Comparison of ENCODE assay signal across 7 mouse cellular contexts in genomic region chr10:75859786-75860470, GRCm38 (mm10). TPM values are rescaled to one million over a fixed set of nuclear protein-coding genes. Genes with fewer than 3 reads are reported as not detected.
A peak's percentile ranks its signal among the peaks of the same experiment; 100 is the strongest.
DNase-seq lines count a peak whose midpoint lies in the region; ATAC-seq lines count a peak whose summit lies in the region.
"Not testable (repeated sequence)": the region's sequence is repeated elsewhere in the genome, so short reads cannot be mapped to it uniquely, and the experiment has no call there.

Gene Mif, minus strand, starts transcription at chr10:75860240.

- ATAC-seq in embryonic facial prominence, embryonic 12.5 days (ENCODE audit: insufficient number of reproducible peaks, insufficient read depth, low FRiP score, low TSS enrichment): peak; percentile 96
- ATAC-seq in limb, embryonic 13.5 days (ENCODE audit: low FRiP score, low read depth): peak; percentile 97
- ATAC-seq in midbrain, embryonic 16.5 days: peak; percentile 96

- WGBS in embryonic facial prominence, embryonic 12.5 days: under 1% methylated on average over 46 of the region's 46 CpGs
- under 1% methylated on average over 46 of the region's 46 CpGs for WGBS in limb, embryonic 13.5 days
- 0% methylated on average over 44 of the region's 46 CpGs for WGBS in midbrain, embryonic 16.5 days

- H3K4me1 ChIP-seq in embryonic facial prominence, embryonic 12.5 days: peaks cover 17% of the 10 kb centered on the region
- peaks cover 19% of the 10 kb centered on the region for H3K4me1 ChIP-seq in limb, embryonic 13.5 days
- peaks cover 27% of the 10 kb centered on the region for H3K4me1 ChIP-seq in midbrain, embryonic 16.5 days (ENCODE audit: control insufficient read depth, insufficient read depth, low read length)

- peak within 1 kb of the TSS; percentile 76 for H3K4me3 ChIP-seq in embryonic facial prominence, embryonic 12.5 days
- peak within 1 kb of the TSS; percentile 78 for H3K4me3 ChIP-seq in limb, embryonic 13.5 days
- H3K4me3 ChIP-seq in midbrain, embryonic 16.5 days (ENCODE audit: low read depth, low read length): peak within 1 kb of the TSS; percentile 55

- H3K4me2 ChIP-seq in embryonic facial prominence, embryonic 12.5 days (replicated peaks): peak within 1 kb of the TSS; percentile 82
- peak within 1 kb of the TSS; percentile 85 for H3K4me2 ChIP-seq in limb, embryonic 13.5 days (replicated peaks)
- H3K4me2 ChIP-seq in midbrain, embryonic 16.5 days (ENCODE audit: low read length): peak within 1 kb of the TSS; percentile 86

- H3K9ac ChIP-seq in embryonic facial prominence, embryonic 12.5 days: peak within 1 kb of the TSS; percentile 89
- peak within 1 kb of the TSS; percentile 89 for H3K9ac ChIP-seq in limb, embryonic 13.5 days
- peak within 1 kb of the TSS; percentile 73 for H3K9ac ChIP-seq in midbrain, embryonic 16.5 days (ENCODE audit: low read depth, low read length)

- H3K27ac ChIP-seq in embryonic facial prominence, embryonic 12.5 days: peak within 1 kb of the TSS; percentile 96
- H3K27ac ChIP-seq in limb, embryonic 13.5 days: peak within 1 kb of the TSS; percentile 95
- peak within 1 kb of the TSS; percentile 90 for H3K27ac ChIP-seq in midbrain, embryonic 16.5 days (ENCODE audit: low read length)

- not testable (repeated sequence) for H3K27me3 ChIP-seq in embryonic facial prominence, embryonic 12.5 days; limb, embryonic 13.5 days; midbrain, embryonic 16.5 days (ENCODE audit: control insufficient read depth, insufficient read depth, low read depth, low read length)

- peaks cover 18% of the 10 kb centered on the region for H3K36me3 ChIP-seq in embryonic facial prominence, embryonic 12.5 days
- peaks cover 21% of the 10 kb centered on the region for H3K36me3 ChIP-seq in limb, embryonic 13.5 days
- H3K36me3 ChIP-seq in midbrain, embryonic 16.5 days (ENCODE audit: control insufficient read depth, insufficient read depth, low read length): not testable (repeated sequence)

- H3K9me3 ChIP-seq in embryonic facial prominence, embryonic 12.5 days; limb, embryonic 13.5 days; midbrain, embryonic 16.5 days (replicated peaks; ENCODE audit: control insufficient read depth, low read length, poor library complexity, severe bottlenecking): not testable (repeated sequence)

- DNase-seq in adrenal gland, postnatal 25 days: peak; percentile 85
- peak; percentile 91 for DNase-seq in heart, adult 18-20 months
- DNase-seq in kidney, adult 8-10 months: peak; percentile 88 to 89
- DNase-seq in spleen, postnatal 10 days (ENCODE audit: low spot score in 2 of 2): peak; percentile 85 to 91

RNA-seq across cellular contexts. Expression of gene Mif, which starts in this region (rescaled TPM):
- 287 and 343 TPM in 2 replicates for total RNA-seq in adrenal gland, postnatal 25 days (2021)
- polyA plus RNA-seq in embryonic facial prominence, embryonic 12.5 days (2016; fragmentation: Nextera tagmentation; extraction: Ambion mirVana): 1,615 and 1,742 TPM in 2 replicates
- 100 to 1,000 TPM; 215 to 232 TPM for total RNA-seq in heart, adult 18-20 months (2021)
- 1,677 and 1,740 TPM in 2 replicates for polyA plus RNA-seq in limb, embryonic 13.5 days (2015; fragmentation: Nextera tagmentation; extraction: Ambion mirVana)
- polyA plus RNA-seq in midbrain, embryonic 16.5 days (2015; fragmentation: Nextera tagmentation; extraction: Ambion mirVana): 1,399 and 1,460 TPM in 2 replicates

Comparison
In these comparisons a context has a peak if more than half of its experiments do, and no peak if none do; other contexts are left out.
1. Peak in every context shown above with its lines: DNase-seq, ATAC-seq, H3K4me3 ChIP-seq and H3K27ac ChIP-seq.